Mouse (Mus musculus) hindbrain, embryonic 16.5 days (tissue): ENCODE results near the gene Rpl32. TPM values are rescaled to one million over a fixed set of nuclear protein-coding genes. Genes with fewer than 3 reads are reported as not detected.
A peak's percentile ranks its signal among the peaks of the same experiment; 100 is the strongest.

Source experiments
- ATAC-seq: fragments of 200-750 bp; cut with Nextera tagmentation; 2 replicates; pipeline ENCODE4 v1.8.0; 2017; ENCODE audit warnings: moderate TSS enrichment, moderate library complexity
- H3K27ac ChIP-seq: fragments of 300-500 bp; sonication (generic); 2 replicates; pipeline ENCODE4 v1.5.1; 2014; ENCODE audit warnings: low read depth, mild to moderate bottlenecking, control low read depth, low read length, moderate library complexity
- H3K27me3 ChIP-seq: fragments of 300-500 bp; sonication (generic); replicated peaks from 2 replicates; pipeline ENCODE4 v1.6.1; 2014; ENCODE audit warnings: low read length; ENCODE audit not compliant: control insufficient read depth, insufficient read depth
- H3K36me3 ChIP-seq: fragments of 300-500 bp; sonication (generic); 2 replicates; pipeline ENCODE4 v1.6.1; 2014; ENCODE audit warnings: mild to moderate bottlenecking, low read length, moderate library complexity, mixed read lengths; ENCODE audit not compliant: control insufficient read depth, insufficient read depth
- H3K4me1 ChIP-seq: fragments of 300-500 bp; sonication (generic); 2 replicates; pipeline ENCODE4 v1.6.1; 2014; ENCODE audit warnings: low read depth, low read length; ENCODE audit not compliant: control insufficient read depth, insufficient read depth
- H3K4me2 ChIP-seq: fragments of 300-500 bp; sonication (generic); 2 replicates; pipeline ENCODE4 v1.6.1; 2014; ENCODE audit warnings: mild to moderate bottlenecking, low read length, control low read depth, moderate library complexity
- H3K4me3 ChIP-seq: fragments of 300-500 bp; sonication (generic); 2 replicates; pipeline ENCODE4 v1.5.1; 2014; ENCODE audit warnings: mild to moderate bottlenecking, low read length, control low read depth, moderate library complexity
- H3K9ac ChIP-seq: fragments of 300-500 bp; sonication (generic); 2 replicates; pipeline ENCODE4 v1.6.1; 2014; ENCODE audit warnings: low read depth, mild to moderate bottlenecking, control low read depth, low read length, moderate library complexity
- H3K9me3 ChIP-seq: fragments of 300-500 bp; sonication (generic); 2 replicates; pipeline ENCODE4 v1.6.1; 2014; ENCODE audit warnings: mild to moderate bottlenecking, low read length, moderate library complexity; ENCODE audit not compliant: control insufficient read depth
- WGBS: fragments of 180-500 bp; shearing (Covaris S2); extraction: QIAGEN DNeasy Blood & Tissue Kit; methylation state at CpG from one replicate; pipeline ENCODE4 v1.1.7; 2014; 5-methylcytosine and 5-hydroxymethylcytosine counted together
- polyA plus RNA-seq: library from polyadenylated mRNA; unstranded; fragments of >200 nt; fragmentation: Nextera tagmentation; extraction: Ambion mirVana; gene quantifications from 2 replicates; pipeline ENCODE4 v1.2.1, GENCODE M21; 2015

Gene Rpl32
- polyA plus RNA-seq, 1 experiment from 2014 or later = 884 TPM

GRCm38 (mm10) chr6:115774501-115774921, 34.0 kb downstream of the Rpl32 start, which contains the start of gene Cand2:
TSS of gene Cand2 (plus strand) at chr6:115774538.
- 0% methylated on average over 22 of the region's 28 CpGs for WGBS
- H3K27ac ChIP-seq = peak within 1 kb of the TSS; percentile 76
- peak; percentile 83 for ATAC-seq
- H3K9ac ChIP-seq = peak within 1 kb of the TSS; percentile 79
- H3K9me3 ChIP-seq = no peaks in the 10 kb centered on the region
- H3K27me3 ChIP-seq = no peaks in the 10 kb centered on the region
- H3K4me1 ChIP-seq = peaks cover 24% of the 10 kb centered on the region
- peak within 1 kb of the TSS; percentile 75 for H3K4me3 ChIP-seq
- peak within 1 kb of the TSS; percentile 65 for H3K4me2 ChIP-seq
- H3K36me3 ChIP-seq = no peaks in the 10 kb centered on the region

- H3K27me3 ChIP-seq = no peaks in the 10 kb centered on the region
- H3K4me3 ChIP-seq = peak overlapping the region; percentile 75
- H3K4me1 ChIP-seq = peaks cover 24% of the 10 kb centered on the region
- H3K9me3 ChIP-seq = no peaks in the 10 kb centered on the region
- H3K9ac ChIP-seq = peak overlapping the region; percentile 67
- ATAC-seq = peak; percentile 80
- H3K36me3 ChIP-seq = no peaks in the 10 kb centered on the region
- WGBS = under 1% methylated on average over 14 of the region's 14 CpGs
- H3K4me2 ChIP-seq = peak overlapping the region; percentile 65
- H3K27ac ChIP-seq = 0 out of 2 replicates have a peak overlapping the region, but pooled peaks have one; percentile 66
Observed at GRCm38 (mm10) chr6:115773966-115774413, 34.6 kb downstream of the Rpl32 start.

GRCm38 (mm10) chr6:115772604-115773003, 35.9 kb downstream of the Rpl32 start:
- Histone ChIP-seq H3K9ac (no peak overlapping the region), H3K4me2 (no peak overlapping the region), H3K27me3 (no peaks in the 10 kb centered on the region), H3K4me3 (no peak overlapping the region), H3K36me3 (no peaks in the 10 kb centered on the region), H3K27ac (no peak overlapping the region), H3K4me1 (peaks cover 24% of the 10 kb centered on the region), H3K9me3 (no peaks in the 10 kb centered on the region)
- WGBS = 100% methylated on average over 1 of the region's 1 CpGs
- no peak for ATAC-seq

GRCm38 (mm10) chr6:115772201-115772600, 36.3 kb downstream of the Rpl32 start:
- Histone ChIP-seq H3K9ac (no peak overlapping the region), H3K36me3 (no peaks in the 10 kb centered on the region), H3K27ac (no peak overlapping the region), H3K9me3 (no peaks in the 10 kb centered on the region), H3K4me2 (no peak overlapping the region), H3K4me3 (no peak overlapping the region), H3K4me1 (peaks cover 24% of the 10 kb centered on the region), H3K27me3 (no peaks in the 10 kb centered on the region)
- ATAC-seq = no peak
- WGBS = 79% methylated on average over 6 of the region's 6 CpGs

GRCm38 (mm10) chr6:115770852-115771251, 37.7 kb downstream of the Rpl32 start:
- Histone ChIP-seq H3K36me3 (no peaks in the 10 kb centered on the region), H3K27ac (no peak overlapping the region), H3K4me1 (peaks cover 13% of the 10 kb centered on the region), H3K4me3 (no peak overlapping the region), H3K4me2 (no peak overlapping the region), H3K27me3 (no peaks in the 10 kb centered on the region), H3K9ac (no peak overlapping the region), H3K9me3 (no peaks in the 10 kb centered on the region)
- 78% methylated on average over 4 of the region's 4 CpGs for WGBS
- no peak for ATAC-seq

GRCm38 (mm10) chr6:115770059-115770670, 38.4 kb downstream of the Rpl32 start:
- Histone ChIP-seq H3K4me3 (no peak overlapping the region), H3K27ac (no peak overlapping the region), H3K9me3 (no peaks in the 10 kb centered on the region), H3K27me3 (no peaks in the 10 kb centered on the region), H3K4me1 (peaks cover 6% of the 10 kb centered on the region), H3K36me3 (no peaks in the 10 kb centered on the region), H3K4me2 (no peak overlapping the region), H3K9ac (no peak overlapping the region)
- no peak for ATAC-seq
- WGBS = 89% methylated on average over 20 of the region's 20 CpGs

- Histone ChIP-seq H3K4me3 (no peak overlapping the region), H3K36me3 (no peaks in the 10 kb centered on the region), H3K4me2 (no peak overlapping the region), H3K4me1 (peaks cover 4% of the 10 kb centered on the region), H3K27me3 (no peaks in the 10 kb centered on the region), H3K9ac (no peak overlapping the region), H3K9me3 (no peaks in the 10 kb centered on the region), H3K27ac (no peak overlapping the region)
- WGBS = 95% methylated on average over 4 of the region's 4 CpGs
- ATAC-seq = no peak
Observed at GRCm38 (mm10) chr6:115768207-115768606, 40.3 kb downstream of the Rpl32 start.

GRCm38 (mm10) chr6:115767357-115767756, 41.2 kb downstream of the Rpl32 start:
- H3K4me1 ChIP-seq = peaks cover 4% of the 10 kb centered on the region
- 31% methylated on average over 9 of the region's 9 CpGs for WGBS
- no peak overlapping the region for H3K27ac ChIP-seq
- H3K9me3 ChIP-seq = no peaks in the 10 kb centered on the region
- no peak overlapping the region for H3K9ac ChIP-seq
- ATAC-seq = no peak
- no peak overlapping the region for H3K4me2 ChIP-seq
- H3K27me3 ChIP-seq = no peaks in the 10 kb centered on the region
- no peak overlapping the region for H3K4me3 ChIP-seq
- no peaks in the 10 kb centered on the region for H3K36me3 ChIP-seq

GRCm38 (mm10) chr6:115764179-115764578, 44.4 kb downstream of the Rpl32 start:
- peak; percentile 97 for ATAC-seq
- H3K27me3 ChIP-seq = no peaks in the 10 kb centered on the region
- no peaks in the 10 kb centered on the region for H3K9me3 ChIP-seq
- peak overlapping the region; percentile 77 for H3K27ac ChIP-seq
- H3K36me3 ChIP-seq = no peaks in the 10 kb centered on the region
- peaks cover 4% of the 10 kb centered on the region for H3K4me1 ChIP-seq
- 5% methylated on average over 7 of the region's 7 CpGs for WGBS
- H3K4me2 ChIP-seq = peak overlapping the region; percentile 33; the same call in 1 of the 2 replicates
- no peak overlapping the region for H3K4me3 ChIP-seq
- H3K9ac ChIP-seq = peak overlapping the region; percentile 38; the same call in 1 of the 2 replicates
